8 mouse cellular contexts compared by ENCODE assay signal in the genomic region with DNA sequence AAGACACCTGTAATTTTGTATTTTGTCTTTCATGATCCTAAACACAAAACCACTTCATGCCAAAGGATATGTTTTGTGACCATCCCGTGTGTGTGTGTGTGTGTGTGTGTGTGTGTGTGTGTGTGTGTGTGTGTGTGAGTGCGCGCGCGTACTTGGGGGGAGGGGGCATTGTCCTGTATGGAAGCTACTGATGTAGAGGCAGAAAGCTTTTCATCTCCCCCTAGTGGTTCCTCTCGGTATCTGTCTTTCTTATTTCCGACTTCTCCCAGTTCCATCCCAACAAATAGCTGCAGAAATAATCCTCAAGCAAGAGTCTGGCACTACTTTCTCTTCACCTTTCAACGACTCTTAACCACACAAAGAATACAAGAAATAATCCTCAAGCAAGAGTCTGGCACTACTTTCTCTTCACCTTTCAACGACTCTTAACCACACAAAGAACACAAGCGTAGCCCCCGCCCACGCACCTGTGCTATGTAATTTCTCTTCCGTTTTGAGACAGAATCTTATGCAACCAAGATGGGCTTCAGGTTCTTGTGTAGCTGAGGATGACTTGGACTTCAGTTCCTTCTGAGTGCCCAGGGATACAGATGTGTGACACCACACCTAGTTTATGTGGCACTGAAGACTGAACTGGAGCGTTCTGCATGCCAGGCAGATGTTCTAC. TPM values are rescaled to one million over a fixed set of nuclear protein-coding genes. Genes with fewer than 3 reads are reported as not detected.
DNase-seq lines count a peak whose midpoint lies in the region; ATAC-seq and TF ChIP-seq lines count a peak whose summit lies in the region.

No protein-coding gene starts in this region.

- H3K9me3 ChIP-seq in midbrain, embryonic 10.5 days (replicated peaks) = no peaks in the 10 kb centered on the region
- H3K9me3 ChIP-seq in midbrain, embryonic 15.5 days = no peaks in the 10 kb centered on the region
- H3K9me3 ChIP-seq in liver, embryonic 14.5 days (ENCODE audit: control insufficient read depth, low read length) = no peaks in the 10 kb centered on the region

- 48% methylated on average over 14 of the region's 14 CpGs for WGBS in midbrain, embryonic 10.5 days
- WGBS in midbrain, embryonic 15.5 days = 49% methylated on average over 14 of the region's 14 CpGs
- WGBS in liver, embryonic 14.5 days (ENCODE audit: insufficient replicate concordance) = 41% methylated on average over 14 of the region's 14 CpGs

- DNase-seq in midbrain, embryonic 10.5 days (ENCODE audit: low spot score) = peak; percentile 50
- peak; percentile 81 for DNase-seq in NIH3T3 (ENCODE audit: low read depth)
- DNase-seq in cerebellum, postnatal 36 days = peak; percentile 38 to 62
- DNase-seq in heart, postnatal 10 days = peak; percentile 50 to 71
- peak; percentile 33 to 52 (median 40) for DNase-seq in liver, embryonic 14.5 days (ENCODE audit: low read depth in 3 of 3, low spot score in 3 of 3)
- DNase-seq in right cerebral cortex, postnatal 36 days (ENCODE audit: low spot score in 2 of 2) = peak; percentile 24 to 32
- no peak for DNase-seq in urinary bladder, postnatal 10 days (ENCODE audit: low spot score)

- no peak overlapping the region for H3K27ac ChIP-seq in midbrain, embryonic 10.5 days (replicated peaks)
- H3K27ac ChIP-seq in midbrain, embryonic 15.5 days = no peak overlapping the region
- no peak overlapping the region for H3K27ac ChIP-seq in liver, embryonic 14.5 days

- no peaks in the 10 kb centered on the region for H3K36me3 ChIP-seq in midbrain, embryonic 10.5 days
- H3K36me3 ChIP-seq in midbrain, embryonic 15.5 days (replicated peaks) = no peaks in the 10 kb centered on the region
- no peaks in the 10 kb centered on the region for H3K36me3 ChIP-seq in liver, embryonic 14.5 days (replicated peaks; ENCODE audit: control insufficient read depth, insufficient read depth, low read depth)

- no peak overlapping the region for H3K4me2 ChIP-seq in midbrain, embryonic 15.5 days
- no peak overlapping the region for H3K4me2 ChIP-seq in liver, embryonic 14.5 days (ENCODE audit: low read depth)

- H3K4me1 ChIP-seq in midbrain, embryonic 10.5 days = no peaks in the 10 kb centered on the region
- no peaks in the 10 kb centered on the region for H3K4me1 ChIP-seq in midbrain, embryonic 15.5 days
- no peaks in the 10 kb centered on the region for H3K4me1 ChIP-seq in liver, embryonic 14.5 days (replicated peaks; ENCODE audit: control insufficient read depth in 2 of 2, insufficient read depth in 2 of 2, low read length in 1 of 2)

- TF ChIP-seq EP300 in liver, embryonic 14.5 days (IDR thresholded peaks at IDR 0.05; ENCODE audit: low read depth) = no peak

- peak; percentile 71 for TF ChIP-seq CTCF in liver, embryonic 14.5 days (IDR thresholded peaks at IDR 0.05; ENCODE audit: low read depth)

- no peak overlapping the region for H3K4me3 ChIP-seq in midbrain, embryonic 10.5 days
- no peak overlapping the region for H3K4me3 ChIP-seq in midbrain, embryonic 15.5 days
- H3K4me3 ChIP-seq in liver, embryonic 14.5 days (ENCODE audit: insufficient read depth in 1 of 2, low read depth in 2 of 2, low read length in 2 of 2) = no peak overlapping the region

- ATAC-seq in midbrain, embryonic 15.5 days (replicated peaks) = no peak
- no peak for ATAC-seq in liver, embryonic 14.5 days (ENCODE audit: insufficient read depth)

- intact Hi-C loops in heart, postnatal 10 days (cut with DNase I) = no loop called here

- H3K9ac ChIP-seq in midbrain, embryonic 15.5 days = no peak overlapping the region
- H3K9ac ChIP-seq in liver, embryonic 14.5 days (replicated peaks) = no peak overlapping the region

- no peaks in the 10 kb centered on the region for H3K27me3 ChIP-seq in midbrain, embryonic 10.5 days (ENCODE audit: low read depth, poor library complexity, severe bottlenecking)
- no peaks in the 10 kb centered on the region for H3K27me3 ChIP-seq in midbrain, embryonic 15.5 days (replicated peaks)
- H3K27me3 ChIP-seq in liver, embryonic 14.5 days (ENCODE audit: control insufficient read depth, insufficient read depth, low read length) = no peaks in the 10 kb centered on the region

RNA-seq across cellular contexts. Expression of gene Churc1, which starts 12.6 kb away (rescaled TPM):
- 117 and 123 TPM in 2 replicates for polyA plus RNA-seq in midbrain, embryonic 10.5 days (2016; fragmentation: Nextera tagmentation; extraction: Ambion mirVana)
- polyA plus RNA-seq in midbrain, embryonic 15.5 days (2015; fragmentation: Nextera tagmentation; extraction: Ambion mirVana) = 127 and 131 TPM in 2 replicates
- 10 to 100 TPM; 77.9 to 91.3 TPM for total RNA-seq in heart, postnatal 10 days (2021)
- polyA plus RNA-seq in liver, embryonic 14.5 days (2012; rRNA removed) = 38.2 and 40.2 TPM in 2 replicates
- polyA plus RNA-seq in liver, embryonic 14.5 days (2014; fragmentation: Nextera tagmentation; extraction: Ambion mirVana) = 68.8 and 76.3 TPM in 2 replicates

RNA-seq across cellular contexts. Expression of gene Fntb, which starts 12.6 kb away (rescaled TPM):
- polyA plus RNA-seq in midbrain, embryonic 10.5 days (2016; fragmentation: Nextera tagmentation; extraction: Ambion mirVana) = 49.4 and 49.9 TPM in 2 replicates
- polyA plus RNA-seq in midbrain, embryonic 15.5 days (2015; fragmentation: Nextera tagmentation; extraction: Ambion mirVana) = 43.5 and 44.3 TPM in 2 replicates
- 10 to 100 TPM; 14.7 to 15.4 TPM for total RNA-seq in heart, postnatal 10 days (2021)
- 21.4 and 24.3 TPM in 2 replicates for polyA plus RNA-seq in liver, embryonic 14.5 days (2012; rRNA removed)
- polyA plus RNA-seq in liver, embryonic 14.5 days (2014; fragmentation: Nextera tagmentation; extraction: Ambion mirVana) = 28.8 and 33.7 TPM in 2 replicates

RNA-seq across cellular contexts. Expression of gene Sptb, which starts 42.4 kb away (rescaled TPM):
- polyA plus RNA-seq in midbrain, embryonic 10.5 days (2016; fragmentation: Nextera tagmentation; extraction: Ambion mirVana) = 3.7 and 3.8 TPM in 2 replicates
- polyA plus RNA-seq in midbrain, embryonic 15.5 days (2015; fragmentation: Nextera tagmentation; extraction: Ambion mirVana) = 3.5 and 3.6 TPM in 2 replicates
- total RNA-seq in heart, postnatal 10 days (2021) = 10 to 100 TPM; 59.0 to 60.3 TPM
- 35.4 and 39.7 TPM in 2 replicates for polyA plus RNA-seq in liver, embryonic 14.5 days (2012; rRNA removed)
- 59.4 and 70.4 TPM in 2 replicates for polyA plus RNA-seq in liver, embryonic 14.5 days (2014; fragmentation: Nextera tagmentation; extraction: Ambion mirVana)

RNA-seq across cellular contexts. Expression of gene Gpx2, which starts 42.6 kb away (rescaled TPM):
- not detected in 2 replicates for polyA plus RNA-seq in midbrain, embryonic 10.5 days (2016; fragmentation: Nextera tagmentation; extraction: Ambion mirVana)
- 0.06 TPM in 1 of 2 replicates, not detected in the other for polyA plus RNA-seq in midbrain, embryonic 15.5 days (2015; fragmentation: Nextera tagmentation; extraction: Ambion mirVana)
- not detected for total RNA-seq in heart, postnatal 10 days (2021)
- polyA plus RNA-seq in liver, embryonic 14.5 days (2012; rRNA removed) = 0.06 and 0.16 TPM in 2 replicates
- polyA plus RNA-seq in liver, embryonic 14.5 days (2014; fragmentation: Nextera tagmentation; extraction: Ambion mirVana) = not detected in 2 replicates
